In genomic region chr11:98964201-98964615, GRCm38 (mm10) we compare ENCODE assay signal across 9 mouse cellular contexts. TPM values are rescaled to one million over a fixed set of nuclear protein-coding genes. Genes with fewer than 3 reads are reported as not detected.
DNase-seq lines count a peak whose midpoint lies in the region; ATAC-seq lines count a peak whose summit lies in the region.
"Had no signal": no experiment of that assay in that cellular context is flagged by ENCODE, and none has a peak within 500 bp of the region (broad histone marks: within the 10 kb centered on the region; RNA-seq: fewer than 3 reads in every experiment).

No protein-coding gene starts in this region.

- WGBS in lung, embryonic 15.5 days, result 10% methylated on average over 6 of the region's 6 CpGs
- 26% methylated on average over 6 of the region's 6 CpGs for WGBS in forebrain, embryonic 11.5 days
- 18% methylated on average over 6 of the region's 6 CpGs for WGBS in limb, embryonic 10.5 days
- 4% methylated on average over 6 of the region's 6 CpGs for WGBS in neural tube, embryonic 14.5 days

- peak overlapping the region; percentile 100 for H3K4me2 ChIP-seq in lung, embryonic 15.5 days
- H3K4me2 ChIP-seq in forebrain, embryonic 11.5 days (ENCODE audit: low read depth, low read length, severe bottlenecking), result peak overlapping the region; percentile 100
- H3K4me2 ChIP-seq in neural tube, embryonic 14.5 days (ENCODE audit: low read depth, low read length), result peak overlapping the region; percentile 99

- H3K27me3 ChIP-seq in lung, embryonic 15.5 days, result no peaks in the 10 kb centered on the region
- H3K27me3 ChIP-seq in forebrain, embryonic 11.5 days (ENCODE audit: control insufficient read depth, insufficient read depth, low read length), result peaks cover 19% of the 10 kb centered on the region
- no peaks in the 10 kb centered on the region for H3K27me3 ChIP-seq in limb, embryonic 10.5 days (ENCODE audit: low read depth, poor library complexity, severe bottlenecking)
- H3K27me3 ChIP-seq in neural tube, embryonic 14.5 days (ENCODE audit: control insufficient read depth, insufficient read depth, low read length), result no peaks in the 10 kb centered on the region

- H3K4me1 ChIP-seq in lung, embryonic 15.5 days, result peaks cover 95% of the 10 kb centered on the region
- peaks cover 85% of the 10 kb centered on the region for H3K4me1 ChIP-seq in forebrain, embryonic 11.5 days (replicated peaks; ENCODE audit: control insufficient read depth, insufficient read depth, low read length)
- peaks cover 100% of the 10 kb centered on the region for H3K4me1 ChIP-seq in limb, embryonic 10.5 days
- peaks cover 83% of the 10 kb centered on the region for H3K4me1 ChIP-seq in neural tube, embryonic 14.5 days (ENCODE audit: control insufficient read depth, insufficient read depth, low read length)

- H3K9me3 ChIP-seq in lung, embryonic 15.5 days, result no peaks in the 10 kb centered on the region
- H3K9me3 ChIP-seq in forebrain, embryonic 11.5 days (ENCODE audit: control insufficient read depth, low read length), result no peaks in the 10 kb centered on the region
- no peaks in the 10 kb centered on the region for H3K9me3 ChIP-seq in limb, embryonic 10.5 days (replicated peaks)
- no peaks in the 10 kb centered on the region for H3K9me3 ChIP-seq in neural tube, embryonic 14.5 days (ENCODE audit: control insufficient read depth, low read length)

- H3K36me3 ChIP-seq in lung, embryonic 15.5 days, result peaks cover 19% of the 10 kb centered on the region; the same call in 1 of the 2 replicates
- H3K36me3 ChIP-seq in forebrain, embryonic 11.5 days (ENCODE audit: control insufficient read depth, insufficient read depth, low read length), result no peaks in the 10 kb centered on the region
- H3K36me3 ChIP-seq in limb, embryonic 10.5 days, result peaks cover 29% of the 10 kb centered on the region
- H3K36me3 ChIP-seq in neural tube, embryonic 14.5 days (ENCODE audit: control insufficient read depth, insufficient read depth, low read length), result no peaks in the 10 kb centered on the region

- DNase-seq in lung, postnatal 14 days, result no peak
- DNase-seq in forebrain, embryonic 11.5 days (ENCODE audit: low spot score), result peak; percentile 40
- DNase-seq in limb, embryonic 10.5 days (ENCODE audit: low spot score), result peak; percentile 42
- no peak for DNase-seq in embryo, embryonic 9.5 days (ENCODE audit: extremely low spot score)
- no peak for DNase-seq in B cell, adult 2 months
- no peak for DNase-seq in left cerebral cortex, postnatal 10 days (ENCODE audit: extremely low spot score in 1 of 2, low spot score in 2 of 2)

- H3K4me3 ChIP-seq in lung, embryonic 15.5 days, result peak overlapping the region; percentile 77
- H3K4me3 ChIP-seq in forebrain, embryonic 11.5 days (ENCODE audit: low read depth, low read length), result peak overlapping the region; percentile 35; the same call in 1 of the 2 replicates
- H3K4me3 ChIP-seq in limb, embryonic 10.5 days, result peak overlapping the region; percentile 80
- H3K4me3 ChIP-seq in neural tube, embryonic 14.5 days (ENCODE audit: low read depth, low read length), result peak overlapping the region; percentile 72

- peak overlapping the region; percentile 92 for H3K27ac ChIP-seq in lung, embryonic 15.5 days
- H3K27ac ChIP-seq in forebrain, embryonic 11.5 days (ENCODE audit: low read depth, low read length), result peak overlapping the region; percentile 31; the same call in 1 of the 2 replicates
- H3K27ac ChIP-seq in limb, embryonic 10.5 days, result peak overlapping the region; percentile 89
- peak overlapping the region; percentile 84 for H3K27ac ChIP-seq in neural tube, embryonic 14.5 days (ENCODE audit: low read depth, low read length)

- ATAC-seq in lung, embryonic 15.5 days (ENCODE audit: borderline replicate concordance, extremely low read depth, low FRiP score, low TSS enrichment), result no peak
- ATAC-seq in forebrain, embryonic 11.5 days (replicated peaks; ENCODE audit: low FRiP score), result no peak
- ATAC-seq in neural tube, embryonic 14.5 days (ENCODE audit: low read depth), result no peak

- intact Hi-C loops in left cerebral cortex, postnatal 10 days (cut with DNase I), result no loop called here

- peak overlapping the region; percentile 81 for H3K9ac ChIP-seq in lung, embryonic 15.5 days
- H3K9ac ChIP-seq in forebrain, embryonic 11.5 days (ENCODE audit: low read length), result peak overlapping the region; percentile 44
- H3K9ac ChIP-seq in neural tube, embryonic 14.5 days (replicated peaks; ENCODE audit: low read depth, low read length), result peak overlapping the region; percentile 53; the same call in 1 of the 2 replicates

RNA-seq across cellular contexts. Expression of gene Gjd3, which starts 18.6 kb away (rescaled TPM):
- 0.20 and 0.61 TPM in 2 replicates for polyA plus RNA-seq in lung, embryonic 15.5 days (2015; fragmentation: Nextera tagmentation; extraction: Ambion mirVana)
- 0.23 TPM in 1 of 2 replicates, not detected in the other for polyA plus RNA-seq in forebrain, embryonic 11.5 days (2014; fragmentation: Nextera tagmentation; extraction: Ambion mirVana)
- 0.24 and 0.29 TPM in 2 replicates for polyA plus RNA-seq in limb, embryonic 10.5 days (2016; fragmentation: Nextera tagmentation; extraction: Ambion mirVana)
- 0.89 and 2.2 TPM in 2 replicates for polyA plus RNA-seq in neural tube, embryonic 14.5 days (2014; fragmentation: Nextera tagmentation; extraction: Ambion mirVana)
- 1 to 10 TPM; 4.1 to 5.1 TPM for total RNA-seq in left cerebral cortex, postnatal 10 days (2021)
- total RNA-seq: neutrophil, adult 5-6 weeks had no signal

RNA-seq across cellular contexts. Expression of gene Rara, which starts 36.6 kb away (rescaled TPM):
- 36.5 and 38.4 TPM in 2 replicates for polyA plus RNA-seq in lung, embryonic 15.5 days (2015; fragmentation: Nextera tagmentation; extraction: Ambion mirVana)
- 23.3 and 25.2 TPM in 2 replicates for polyA plus RNA-seq in forebrain, embryonic 11.5 days (2014; fragmentation: Nextera tagmentation; extraction: Ambion mirVana)
- 38.4 and 43.7 TPM in 2 replicates for polyA plus RNA-seq in limb, embryonic 10.5 days (2016; fragmentation: Nextera tagmentation; extraction: Ambion mirVana)
- 22.1 and 22.3 TPM in 2 replicates for polyA plus RNA-seq in neural tube, embryonic 14.5 days (2014; fragmentation: Nextera tagmentation; extraction: Ambion mirVana)
- total RNA-seq in left cerebral cortex, postnatal 10 days (2021), result 10 to 100 TPM; 16.6 to 16.9 TPM

RNA-seq across cellular contexts. Expression of gene Cdc6, which starts 56.6 kb away (rescaled TPM):
- 41.3 and 42.5 TPM in 2 replicates for polyA plus RNA-seq in lung, embryonic 15.5 days (2015; fragmentation: Nextera tagmentation; extraction: Ambion mirVana)
- 52.8 and 54.7 TPM in 2 replicates for polyA plus RNA-seq in forebrain, embryonic 11.5 days (2014; fragmentation: Nextera tagmentation; extraction: Ambion mirVana)
- 69.9 and 79.5 TPM in 2 replicates for polyA plus RNA-seq in limb, embryonic 10.5 days (2016; fragmentation: Nextera tagmentation; extraction: Ambion mirVana)
- 2.1 and 2.8 TPM in 2 replicates for polyA plus RNA-seq in neural tube, embryonic 14.5 days (2014; fragmentation: Nextera tagmentation; extraction: Ambion mirVana)
- under 1 TPM; 0.32 TPM for total RNA-seq in left cerebral cortex, postnatal 10 days (2021)

RNA-seq across cellular contexts. Expression of gene Top2a, which starts 59.8 kb away (rescaled TPM):
- 276 and 280 TPM in 2 replicates for polyA plus RNA-seq in lung, embryonic 15.5 days (2015; fragmentation: Nextera tagmentation; extraction: Ambion mirVana)
- polyA plus RNA-seq in forebrain, embryonic 11.5 days (2014; fragmentation: Nextera tagmentation; extraction: Ambion mirVana), result 446 and 476 TPM in 2 replicates
- polyA plus RNA-seq in limb, embryonic 10.5 days (2016; fragmentation: Nextera tagmentation; extraction: Ambion mirVana), result 291 and 354 TPM in 2 replicates
- 18.3 and 24.8 TPM in 2 replicates for polyA plus RNA-seq in neural tube, embryonic 14.5 days (2014; fragmentation: Nextera tagmentation; extraction: Ambion mirVana)
- 10 to 100 TPM; 10.1 to 12.0 TPM for total RNA-seq in left cerebral cortex, postnatal 10 days (2021)

Comparison
In these comparisons a context has a peak if more than half of its experiments do, and no peak if none do; other contexts are left out.
1. H3K27ac ChIP-seq: peak in every context shown above with its lines; median percentile 92 in lung, embryonic 15.5 days; 89 in limb, embryonic 10.5 days; 84 in neural tube, embryonic 14.5 days; 31 in forebrain, embryonic 11.5 days.
2. DNase-seq: peak in forebrain, embryonic 11.5 days (single experiment) and limb, embryonic 10.5 days (single experiment); none in lung, postnatal 14 days (single experiment), embryo, embryonic 9.5 days (single experiment), B cell, adult 2 months (0 of 2) and left cerebral cortex, postnatal 10 days (0 of 2).
3. RNA of gene Cdc6, which starts 56.6 kb away (polyA plus RNA-seq): 69.9 to 79.5 TPM in limb, embryonic 10.5 days, 52.8 to 54.7 TPM in forebrain, embryonic 11.5 days and 41.3 to 42.5 TPM in lung, embryonic 15.5 days; 2.1 to 2.8 TPM in neural tube, embryonic 14.5 days; every median in the first group is over 10 times any median in the second.
4. Peak in every context shown above with its lines, with median percentiles within 50 percentile points of each other: H3K4me2 ChIP-seq, H3K4me3 ChIP-seq and H3K9ac ChIP-seq.